Mouse (Mus musculus) embryonic facial prominence, embryonic 14.5 days (tissue): ENCODE data around the gene 1700092M07Rik. TPM values are rescaled to one million over a fixed set of nuclear protein-coding genes. Genes with fewer than 3 reads are reported as not detected.
"Not testable (repeated sequence)": the region's sequence is repeated elsewhere in the genome, so short reads cannot be mapped to it uniquely, and the experiment has no call there.

Experiments used
- ATAC-seq: fragments of 200-750 bp; cut with Nextera tagmentation; 2 replicates; pipeline ENCODE4 v1.8.0; 2017; ENCODE audit warnings: low read depth, moderate number of reproducible peaks, moderate TSS enrichment
- DNase-seq: peaks from one replicate; pipeline ENCODE4 v3.0.0-alpha.2; 2015; ENCODE audit warnings: low spot score
- H3K27ac ChIP-seq: fragments of 300-500 bp; sonication (generic); replicated peaks from 2 replicates; pipeline ENCODE4 v1.5.1; 2014; ENCODE audit warnings: low read depth, mild to moderate bottlenecking, low read length, moderate library complexity
- H3K27me3 ChIP-seq: fragments of 300-500 bp; sonication (generic); replicated peaks from 2 replicates; pipeline ENCODE4 v1.6.1; 2014; ENCODE audit warnings: low read length; ENCODE audit not compliant: control insufficient read depth, insufficient read depth
- H3K36me3 ChIP-seq: fragments of 300-500 bp; sonication (generic); 2 replicates; pipeline ENCODE4 v1.6.1; 2014; ENCODE audit warnings: low read length, mixed read lengths; ENCODE audit not compliant: control insufficient read depth, insufficient read depth
- H3K4me1 ChIP-seq: fragments of 300-500 bp; sonication (generic); 2 replicates; pipeline ENCODE4 v1.6.1; 2014; ENCODE audit warnings: antibody characterized with exemption, low read length; ENCODE audit not compliant: control insufficient read depth, insufficient read depth
- H3K4me2 ChIP-seq: fragments of 300-500 bp; sonication (generic); 2 replicates; pipeline ENCODE4 v1.6.1; 2014; ENCODE audit warnings: low read depth, mild to moderate bottlenecking, low read length, moderate library complexity, mixed read lengths
- H3K4me3 ChIP-seq: fragments of 300-500 bp; sonication (generic); 2 replicates; pipeline ENCODE4 v1.5.1; 2014; ENCODE audit warnings: low read depth, mild to moderate bottlenecking, low read length
- H3K9ac ChIP-seq: fragments of 300-500 bp; sonication (generic); 2 replicates; pipeline ENCODE4 v1.6.1; 2014; ENCODE audit warnings: low read depth, mild to moderate bottlenecking, low read length, moderate library complexity, mixed read lengths
- H3K9me3 ChIP-seq: fragments of 300-500 bp; sonication (generic); 2 replicates; pipeline ENCODE4 v1.6.1; 2016; ENCODE audit warnings: low read length; ENCODE audit not compliant: control insufficient read depth
- WGBS: fragments of 180-500 bp; shearing (Covaris S2); extraction: QIAGEN DNeasy Blood & Tissue Kit; methylation state at CpG from one replicate; pipeline ENCODE4 v1.1.7; 2014; 5-methylcytosine and 5-hydroxymethylcytosine counted together
- polyA plus RNA-seq: library from polyadenylated mRNA; unstranded; fragments of >200 nt; fragmentation: Nextera tagmentation; extraction: Ambion mirVana; gene quantifications from 2 replicates; pipeline ENCODE4 v1.2.1, GENCODE M21; 2014

1700092M07Rik gene
- polyA plus RNA-seq, 1 experiment from 2014 or later = 0.85 TPM

DNA sequence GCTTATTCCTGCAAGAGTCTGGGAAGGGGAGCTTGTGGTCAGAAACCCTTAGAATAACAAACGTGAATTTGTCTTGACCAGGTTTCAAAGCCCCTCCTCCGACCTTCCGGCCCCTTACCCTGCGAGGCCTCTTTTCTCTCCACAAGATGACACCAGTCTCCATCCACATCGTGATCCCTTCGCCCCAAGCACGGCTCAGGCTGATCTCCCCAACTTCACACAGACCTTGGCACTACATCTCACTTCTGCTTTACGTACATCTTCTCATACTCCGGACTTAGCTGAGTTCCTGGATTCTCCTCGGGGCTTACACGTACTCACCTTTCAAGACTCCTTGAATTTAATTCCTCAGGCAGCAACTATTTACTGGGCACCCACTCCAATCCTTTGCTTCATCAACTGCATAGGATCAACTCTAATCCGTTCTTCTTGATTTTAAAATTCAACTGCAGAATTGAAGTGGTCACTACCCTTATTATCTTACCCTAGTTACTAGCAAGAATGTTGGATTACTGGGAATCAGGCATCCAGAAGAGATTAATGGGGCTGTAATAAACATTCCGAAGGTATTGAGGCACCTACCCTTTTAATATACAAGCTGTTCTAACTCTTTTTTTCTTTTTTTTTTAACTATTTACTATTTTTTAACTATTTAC is 26.4 kb upstream of the 1700092M07Rik start:
- H3K9me3 ChIP-seq = no peaks in the 10 kb centered on the region
- peaks cover 19% of the 10 kb centered on the region for H3K4me1 ChIP-seq
- peak overlapping the region; percentile 94 for H3K27ac ChIP-seq
- H3K36me3 ChIP-seq = peaks cover 32% of the 10 kb centered on the region
- DNase-seq (no peak), ATAC-seq (peak; percentile 6; the same call in 1 of the 2 replicates)
- H3K4me3 ChIP-seq = peak overlapping the region; percentile 89
- H3K27me3 ChIP-seq = no peaks in the 10 kb centered on the region
- 7% methylated on average over 13 of the region's 13 CpGs for WGBS
- peak overlapping the region; percentile 93 for H3K9ac ChIP-seq
- H3K4me2 ChIP-seq = peak overlapping the region; percentile 73

DNA sequence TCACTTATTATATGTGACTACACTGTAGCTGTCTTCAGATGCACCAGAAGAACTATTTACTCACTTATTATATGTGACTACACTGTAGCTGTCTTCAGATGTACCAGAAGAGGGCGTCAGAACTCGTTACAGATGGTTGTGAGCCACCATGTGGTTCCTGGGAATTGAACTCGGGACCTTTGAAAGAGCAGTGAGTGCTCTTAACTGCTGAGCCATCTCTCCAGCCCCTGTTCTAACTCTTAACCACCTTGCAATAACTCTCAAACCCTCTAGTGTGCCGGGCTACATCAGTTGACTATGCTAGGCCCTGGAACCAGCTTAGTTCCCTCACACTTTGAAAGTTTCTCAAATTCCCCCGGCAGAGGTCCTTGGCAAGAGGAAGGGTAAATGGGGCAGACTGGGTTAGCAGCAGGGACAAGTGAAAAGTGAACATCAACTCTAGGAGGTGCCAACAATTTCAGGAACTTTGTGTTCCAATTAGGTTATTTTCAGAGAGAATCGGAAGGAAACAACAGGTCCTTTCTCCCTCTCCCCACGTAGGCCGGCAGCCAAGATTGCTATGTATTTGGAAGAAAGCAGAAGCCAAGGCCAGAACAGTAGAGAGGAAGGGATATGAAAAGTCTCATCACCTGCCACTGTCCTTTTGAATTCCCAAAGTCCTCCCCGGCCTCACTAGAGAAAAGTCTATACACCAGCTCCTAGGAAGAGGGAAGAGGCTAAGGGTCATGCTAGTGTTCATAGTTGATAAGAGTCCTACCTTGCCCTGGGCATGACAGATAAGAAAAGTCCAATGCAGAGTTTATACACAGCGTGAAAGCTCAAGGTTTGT is 25.7 kb upstream of the 1700092M07Rik start:
- 71% methylated on average over 10 of the region's 10 CpGs for WGBS
- H3K27ac ChIP-seq = no peak overlapping the region
- no peak overlapping the region for H3K9ac ChIP-seq
- no peak overlapping the region for H3K4me2 ChIP-seq
- no peak overlapping the region for H3K4me3 ChIP-seq
- no peaks in the 10 kb centered on the region for H3K27me3 ChIP-seq
- DNase-seq (no peak), ATAC-seq (no peak)
- H3K36me3 ChIP-seq = peaks cover 24% of the 10 kb centered on the region
- H3K9me3 ChIP-seq = no peaks in the 10 kb centered on the region
- H3K4me1 ChIP-seq = peaks cover 19% of the 10 kb centered on the region

DNA sequence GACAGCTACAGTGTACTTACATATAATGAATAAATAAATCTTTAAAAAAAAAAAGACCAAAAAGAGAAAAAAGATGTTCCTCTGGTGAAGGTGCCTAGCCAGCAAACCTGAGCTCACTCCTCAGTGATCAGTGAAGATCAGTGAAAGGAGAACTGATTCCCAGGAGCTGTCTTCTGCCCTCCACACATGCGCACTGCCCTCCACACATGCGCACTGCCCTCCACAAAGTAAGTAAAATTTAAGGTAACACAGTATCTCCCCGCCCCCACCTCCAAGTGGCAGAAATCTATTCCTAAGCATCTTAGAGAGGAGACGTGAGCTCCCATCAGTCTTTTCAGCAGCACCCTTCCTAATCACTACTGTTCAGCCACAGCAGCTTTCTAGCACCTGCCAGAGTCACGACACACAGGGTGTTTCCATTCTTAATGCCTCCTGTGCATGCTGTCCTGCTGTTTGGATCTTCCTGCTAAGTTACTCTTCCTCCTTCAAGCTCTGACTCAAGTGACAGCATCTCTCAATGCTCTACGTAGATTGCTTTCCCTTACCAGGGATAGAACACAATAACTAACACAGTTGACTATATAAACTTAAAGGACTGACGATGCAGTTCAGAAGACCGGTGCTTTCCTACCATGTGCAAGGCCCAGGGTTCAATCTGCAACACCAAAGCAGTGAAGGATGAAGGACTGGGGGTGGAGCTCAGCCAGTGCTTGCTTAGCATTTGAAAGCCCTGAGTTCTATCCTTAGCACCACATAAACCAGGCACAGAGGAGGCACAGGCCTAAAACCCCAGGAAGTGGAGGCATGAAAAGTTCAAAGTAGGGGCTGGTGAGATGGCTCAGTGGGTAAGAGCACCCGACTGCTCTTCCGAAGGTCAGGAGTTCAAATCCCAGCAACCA is 24.4 kb upstream of the 1700092M07Rik start:
- WGBS = 72% methylated on average over 10 of the region's 10 CpGs
- no peak overlapping the region for H3K27ac ChIP-seq
- no peak overlapping the region for H3K4me3 ChIP-seq
- no peaks in the 10 kb centered on the region for H3K9me3 ChIP-seq
- H3K36me3 ChIP-seq = peaks cover 13% of the 10 kb centered on the region; the same call in 1 of the 2 replicates
- no peak for DNase-seq
- H3K4me2 ChIP-seq = no peak overlapping the region
- peaks cover 16% of the 10 kb centered on the region for H3K4me1 ChIP-seq
- no peaks in the 10 kb centered on the region for H3K27me3 ChIP-seq
- H3K9ac ChIP-seq = no peak overlapping the region
- ATAC-seq = no peak

DNA sequence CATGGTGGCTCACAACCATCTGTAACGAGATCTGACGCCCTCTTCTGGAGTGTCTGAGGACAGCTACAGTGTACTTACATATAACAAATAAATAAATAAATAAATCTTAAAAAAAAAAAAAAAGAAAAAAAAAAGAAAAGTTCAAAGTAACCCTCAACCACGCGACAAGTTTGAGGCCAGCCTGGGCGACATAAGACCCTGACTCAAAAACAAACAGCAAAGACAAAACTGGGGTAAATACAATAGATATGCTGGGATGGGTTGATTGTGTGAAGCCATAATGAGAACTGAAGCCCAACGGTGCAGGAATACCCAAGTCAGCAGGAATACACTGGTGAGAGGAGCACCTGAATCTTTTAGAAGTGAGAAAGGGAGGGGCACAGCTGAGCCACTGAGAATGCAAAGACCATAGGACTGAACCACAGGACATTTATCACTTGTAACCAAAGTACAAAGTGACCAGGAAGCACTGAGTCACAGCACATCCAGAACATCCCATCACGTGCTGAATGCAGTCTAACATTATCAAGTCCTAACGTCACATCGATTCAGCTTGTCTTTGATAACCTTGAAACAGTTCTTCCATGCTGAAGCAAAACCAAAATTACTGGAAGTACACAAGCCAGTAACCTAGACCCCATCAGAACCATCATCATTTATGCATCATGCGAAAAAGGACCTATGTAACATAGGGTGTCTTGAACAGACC is 23.6 kb upstream of the 1700092M07Rik start:
- no peak for DNase-seq
- Histone ChIP-seq H3K36me3 (peaks cover 5% of the 10 kb centered on the region; the same call in 1 of the 2 replicates), H3K9me3 (no peaks in the 10 kb centered on the region), H3K4me3 (no peak overlapping the region), H3K4me1 (peaks cover 11% of the 10 kb centered on the region), H3K4me2 (no peak overlapping the region), H3K27me3 (no peaks in the 10 kb centered on the region), H3K27ac (no peak overlapping the region), H3K9ac (no peak overlapping the region)
- no peak for ATAC-seq
- 77% methylated on average over 8 of the region's 10 CpGs for WGBS

DNA sequence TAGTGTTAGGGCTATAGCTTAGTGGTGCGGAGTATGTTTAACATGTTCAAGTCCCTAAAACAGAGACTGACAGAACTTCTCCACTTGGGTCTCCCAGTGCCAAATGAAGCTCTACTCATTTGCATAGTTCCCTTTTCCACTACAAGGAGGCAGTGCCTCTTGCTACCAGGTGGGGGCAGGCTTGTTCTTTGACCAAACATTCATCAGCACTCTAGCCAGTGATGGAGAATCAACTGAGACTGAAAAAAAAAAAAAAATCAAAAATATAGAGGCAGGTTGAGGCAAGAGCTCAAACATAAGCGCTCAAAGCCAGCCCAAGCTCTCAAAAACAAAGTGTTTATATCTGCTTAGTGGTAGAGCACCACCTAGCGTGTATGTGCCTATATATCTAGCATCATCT is 22.2 kb upstream of the 1700092M07Rik start:
- 68% methylated on average over 3 of the region's 3 CpGs for WGBS

DNA sequence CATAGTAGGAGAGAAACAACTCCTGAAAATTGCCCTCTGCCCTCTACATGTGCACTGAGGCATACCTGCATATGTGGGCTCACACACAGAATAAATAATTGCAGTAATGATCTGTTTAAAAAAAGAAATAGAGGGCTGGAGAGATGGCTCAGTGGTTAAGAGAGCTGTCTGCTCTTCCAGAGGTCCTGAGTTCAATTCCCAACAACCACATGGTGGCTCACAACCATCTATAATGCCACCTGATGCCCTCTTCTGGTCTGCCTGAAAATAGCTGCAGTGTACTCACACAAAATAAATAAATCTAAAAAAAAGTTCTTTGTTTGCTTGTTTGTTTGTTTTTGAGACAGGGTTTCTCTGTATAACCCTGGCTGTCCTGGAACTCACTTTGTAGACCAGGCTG is 21.5 kb upstream of the 1700092M07Rik start:
- H3K27ac ChIP-seq, H3K4me3 ChIP-seq, ATAC-seq, H3K4me2 ChIP-seq, H3K9me3 ChIP-seq, H3K36me3 ChIP-seq, DNase-seq, H3K27me3 ChIP-seq, H3K4me1 ChIP-seq, H3K9ac ChIP-seq: not testable (repeated sequence)

More for the DNA sequence above, 22.2 kb upstream of the 1700092M07Rik start:
- Histone ChIP-seq H3K27ac (no peak overlapping the region), H3K4me1 (peaks cover 8% of the 10 kb centered on the region; the same call in 1 of the 2 replicates), H3K4me3 (no peak overlapping the region), H3K9ac (no peak overlapping the region), H3K9me3 (no peaks in the 10 kb centered on the region), H3K36me3 (no peaks in the 10 kb centered on the region), H3K27me3 (no peaks in the 10 kb centered on the region), H3K4me2 (no peak overlapping the region)
- DNase-seq (peak; percentile 68), ATAC-seq (no peak)

DNA sequence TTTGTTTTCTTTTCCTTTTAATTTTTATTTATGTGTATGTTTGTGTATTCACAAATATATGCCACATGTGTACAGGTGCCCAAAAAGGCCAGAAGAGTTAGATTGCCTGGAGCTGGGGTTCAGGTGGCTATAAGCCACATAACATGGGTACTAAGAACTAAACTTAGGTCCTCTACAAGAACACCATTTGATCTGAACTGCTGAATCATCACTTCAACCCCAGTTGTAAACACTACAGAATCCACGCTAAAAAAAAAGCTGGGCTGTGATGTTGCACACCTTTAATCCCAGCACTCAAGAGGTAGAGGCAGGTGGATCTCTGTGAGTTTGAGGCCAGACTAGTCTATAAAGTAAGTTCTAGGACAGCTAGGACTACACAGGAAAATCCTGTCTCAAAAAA is 19.1 kb upstream of the 1700092M07Rik start:
- Histone ChIP-seq H3K36me3 (peaks cover 24% of the 10 kb centered on the region), H3K27ac (no peak overlapping the region), H3K9ac (0 out of 2 replicates have a peak overlapping the region, but pooled peaks have one; percentile 94), H3K4me1 (peaks cover 18% of the 10 kb centered on the region), H3K4me3 (no peak overlapping the region), H3K9me3 (no peaks in the 10 kb centered on the region), H3K4me2 (peak overlapping the region; percentile 86), H3K27me3 (no peaks in the 10 kb centered on the region)
- no peak for ATAC-seq
- WGBS = 87% methylated on average over 1 of the region's 1 CpGs
- DNase-seq = no peak

DNA sequence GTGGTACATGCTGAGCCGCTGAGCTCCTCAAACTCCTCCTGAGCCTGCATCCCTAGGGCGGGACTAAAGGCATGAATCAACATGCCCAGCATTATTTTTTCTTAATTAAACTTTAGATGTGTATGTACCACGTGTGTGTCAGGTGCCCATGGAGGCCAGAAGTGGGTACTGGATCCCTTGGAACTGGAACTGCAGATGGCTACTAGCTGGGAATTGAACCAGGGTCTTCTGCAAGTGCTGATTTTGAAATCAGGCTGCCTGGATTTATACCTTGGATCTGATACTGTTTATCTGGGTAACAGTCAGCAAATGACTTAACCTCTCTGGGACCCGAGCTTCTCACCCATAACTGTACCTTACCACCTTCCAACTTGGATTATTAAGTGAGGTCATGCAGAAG is 18.5 kb upstream of the 1700092M07Rik start:
- Histone ChIP-seq H3K4me1 (peaks cover 18% of the 10 kb centered on the region), H3K27me3 (no peaks in the 10 kb centered on the region), H3K27ac (peak overlapping the region; percentile 96; the same call in 1 of the 2 replicates), H3K4me2 (peak overlapping the region; percentile 86), H3K9ac (peak overlapping the region; percentile 94), H3K9me3 (no peaks in the 10 kb centered on the region), H3K4me3 (peak overlapping the region; percentile 68), H3K36me3 (peaks cover 29% of the 10 kb centered on the region)
- WGBS = 58% methylated on average over 4 of the region's 4 CpGs
- ATAC-seq (no peak), DNase-seq (peak; percentile 31)
